Comparison of ENCODE assay signal across 7 mouse cellular contexts in the genomic region with DNA sequence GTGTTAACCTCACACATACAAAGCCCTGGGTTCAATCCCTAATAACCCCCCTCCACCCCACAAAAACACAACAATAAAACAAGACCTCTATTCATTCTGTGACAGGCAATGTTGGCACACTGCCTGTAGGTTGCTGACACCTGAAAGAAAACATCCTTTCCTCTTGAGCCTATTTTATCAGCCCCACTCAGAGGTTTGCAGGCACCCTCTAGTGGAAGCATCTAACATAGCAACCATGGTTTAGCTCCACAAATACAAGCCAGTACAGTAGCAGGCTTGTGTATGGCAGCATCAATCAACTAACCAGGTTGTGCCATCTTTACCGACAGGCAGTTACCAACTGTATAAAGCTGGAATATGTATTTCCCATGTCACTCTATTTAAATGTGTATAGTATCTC. TPM values are rescaled to one million over a fixed set of nuclear protein-coding genes. Genes with fewer than 3 reads are reported as not detected.
DNase-seq lines count a peak whose midpoint lies in the region; ATAC-seq and TF ChIP-seq lines count a peak whose summit lies in the region.

No protein-coding gene starts in this region.

- DNase-seq in liver, embryonic 14.5 days (ENCODE audit: low read depth in 3 of 3, low spot score in 3 of 3), result no peak
- DNase-seq in liver, embryonic 11.5 days (ENCODE audit: low spot score), result no peak
- peak; percentile 48 for DNase-seq in MEL (ENCODE audit: low read depth, low spot score)
- DNase-seq in c-Kit-positive CD71-positive TER-119-negative erythroid progenitor cells, embryonic 14.5 days (ENCODE audit: low read depth), result peak; percentile 20
- DNase-seq in layer of hippocampus, postnatal 14 days (ENCODE audit: low spot score in 2 of 2), result peak; percentile 28 to 55
- DNase-seq in splenic B cell, adult 2 months (ENCODE audit: low read depth, low spot score), result peak; percentile 77

- no peak overlapping the region for H3K4me2 ChIP-seq in liver, embryonic 14.5 days (ENCODE audit: low read depth)
- no peak overlapping the region for H3K4me2 ChIP-seq in liver, embryonic 11.5 days

- H3K4me1 ChIP-seq in liver, embryonic 14.5 days (replicated peaks; ENCODE audit: control insufficient read depth in 2 of 2, insufficient read depth in 2 of 2, low read length in 1 of 2), result no peaks in the 10 kb centered on the region
- H3K4me1 ChIP-seq in liver, embryonic 11.5 days (replicated peaks; ENCODE audit: control insufficient read depth, insufficient read depth, low read length), result no peaks in the 10 kb centered on the region
- no peaks in the 10 kb centered on the region for H3K4me1 ChIP-seq in MEL (ENCODE audit: control insufficient read depth in 1 of 2, insufficient read depth in 2 of 2, low read length in 2 of 2)

- no peak for ATAC-seq in liver, embryonic 14.5 days (ENCODE audit: insufficient read depth)
- ATAC-seq in liver, embryonic 11.5 days (replicated peaks; ENCODE audit: low FRiP score), result no peak
- peak; percentile 71 for ATAC-seq in granulocyte monocyte progenitor cell, adult 5-6 weeks (replicated peaks; ENCODE audit: poor library complexity, severe bottlenecking)

- peak; percentile 43 for TF ChIP-seq RAD21 in MEL (IDR thresholded peaks at IDR 0.05; ENCODE audit: low read depth, low read length)

- H3K9ac ChIP-seq in liver, embryonic 14.5 days (replicated peaks), result no peak overlapping the region
- H3K9ac ChIP-seq in liver, embryonic 11.5 days (ENCODE audit: low read depth, low read length), result no peak overlapping the region
- H3K9ac ChIP-seq in MEL (ENCODE audit: control insufficient read depth, low read depth, low read length, poor library complexity, severe bottlenecking), result no peak overlapping the region

- H3K9me3 ChIP-seq in liver, embryonic 14.5 days (ENCODE audit: control insufficient read depth, low read length), result no peaks in the 10 kb centered on the region
- no peaks in the 10 kb centered on the region for H3K9me3 ChIP-seq in liver, embryonic 11.5 days (ENCODE audit: control insufficient read depth, low read length)
- H3K9me3 ChIP-seq in MEL (replicated peaks; ENCODE audit: insufficient read depth, low read length), result no peaks in the 10 kb centered on the region

- peak; percentile 73 for TF ChIP-seq CTCF in liver, embryonic 14.5 days (IDR thresholded peaks at IDR 0.05; ENCODE audit: low read depth)
- TF ChIP-seq CTCF in MEL (IDR thresholded peaks at IDR 0.05 in 2 of 3, conservative IDR thresholded peaks at IDR 0.05 in 1 of 3; ENCODE audit: control insufficient read depth in 1 of 3, insufficient read depth in 1 of 3, low read depth in 2 of 3, low read length in 3 of 3, poor library complexity in 1 of 3, severe bottlenecking in 1 of 3), result peak; percentile 46 to 76 (median 71)

- H3K36me3 ChIP-seq in liver, embryonic 14.5 days (replicated peaks; ENCODE audit: control insufficient read depth, insufficient read depth, low read depth), result no peaks in the 10 kb centered on the region
- no peaks in the 10 kb centered on the region for H3K36me3 ChIP-seq in liver, embryonic 11.5 days (ENCODE audit: control insufficient read depth, insufficient read depth, low read length)
- H3K36me3 ChIP-seq in MEL (ENCODE audit: control insufficient read depth in 1 of 2, insufficient read depth in 2 of 2, low read length in 2 of 2), result no peaks in the 10 kb centered on the region
- H3K36me3 ChIP-seq in splenic B cell, adult 2 months (ENCODE audit: control insufficient read depth, insufficient read depth, low read length, poor library complexity, severe bottlenecking), result no peaks in the 10 kb centered on the region

- no peak overlapping the region for H3K27ac ChIP-seq in liver, embryonic 14.5 days
- H3K27ac ChIP-seq in liver, embryonic 11.5 days (ENCODE audit: low read depth, low read length), result no peak overlapping the region
- no peak overlapping the region for H3K27ac ChIP-seq in MEL (ENCODE audit: control insufficient read depth, low read depth, low read length)

- no peak overlapping the region for H3K4me3 ChIP-seq in liver, embryonic 14.5 days (ENCODE audit: insufficient read depth in 1 of 2, low read depth in 2 of 2, low read length in 2 of 2)
- no peak overlapping the region for H3K4me3 ChIP-seq in liver, embryonic 11.5 days (ENCODE audit: low read depth, low read length)
- H3K4me3 ChIP-seq in MEL (ENCODE audit: control insufficient read depth in 1 of 2, insufficient read depth in 1 of 2, low read depth in 2 of 2, low read length in 2 of 2), result no peak overlapping the region

- H3K79me2 ChIP-seq in MEL (ENCODE audit: control insufficient read depth, insufficient read depth, low read length, poor library complexity), result no peaks in the 10 kb centered on the region

- no peak for TF ChIP-seq EP300 in liver, embryonic 14.5 days (IDR thresholded peaks at IDR 0.05; ENCODE audit: low read depth)
- no peak for TF ChIP-seq EP300 in MEL (IDR thresholded peaks at IDR 0.05; ENCODE audit: low read depth in 1 of 2, low read length in 2 of 2)

- H3K27me3 ChIP-seq in liver, embryonic 14.5 days (ENCODE audit: control insufficient read depth, insufficient read depth, low read length), result no peaks in the 10 kb centered on the region
- H3K27me3 ChIP-seq in liver, embryonic 11.5 days (replicated peaks; ENCODE audit: control insufficient read depth, insufficient read depth, low read length), result no peaks in the 10 kb centered on the region
- H3K27me3 ChIP-seq in MEL (ENCODE audit: control insufficient read depth in 1 of 2, insufficient read depth in 2 of 2, low read length in 2 of 2), result no peaks in the 10 kb centered on the region; a peak in 1 of 4 replicates
- H3K27me3 ChIP-seq in splenic B cell, adult 2 months (ENCODE audit: control insufficient read depth, insufficient read depth, low read length, poor library complexity, severe bottlenecking), result no peaks in the 10 kb centered on the region

- 52% methylated on average over 1 of the region's 1 CpGs for WGBS in liver, embryonic 14.5 days (ENCODE audit: insufficient replicate concordance)
- 58% methylated on average over 1 of the region's 1 CpGs for WGBS in liver, embryonic 11.5 days

- TF ChIP-seq POLR2A in MEL (IDR thresholded peaks at IDR 0.05; ENCODE audit: control insufficient read depth in 1 of 2, insufficient read depth in 1 of 2, low read depth in 1 of 2, low read length in 2 of 2, poor library complexity in 1 of 2), result no peak

TF ChIP-seq in MEL, 35 proteins besides CTCF, POLR2A, EP300 and RAD21:
- TF ChIP-seq MXI1 (IDR thresholded peaks at IDR 0.05; ENCODE audit: low read depth, low read length) (no peak), SMC3 (IDR thresholded peaks at IDR 0.05; ENCODE audit: low read depth, low read length) (peak; percentile 55)

RNA-seq across cellular contexts. Expression of gene Chp2, which starts 23.0 kb away (rescaled TPM):
- 1.2 and 1.4 TPM in 2 replicates for polyA plus RNA-seq in liver, embryonic 14.5 days (2012; rRNA removed)
- 0.50 and 0.71 TPM in 2 replicates for polyA plus RNA-seq in liver, embryonic 14.5 days (2014; fragmentation: Nextera tagmentation; extraction: Ambion mirVana)
- 0.12 TPM in 1 of 2 replicates, not detected in the other for polyA plus RNA-seq in liver, embryonic 11.5 days (2014; fragmentation: Nextera tagmentation; extraction: Ambion mirVana)
- total RNA-seq in MEL (2012; rRNA removed), result not detected in 2 replicates
- not detected for polyA plus RNA-seq in MEL (2012; ENCODE audit: insufficient read depth in 1 of 2, insufficient read length in 2 of 2, low read depth in 1 of 2, low replicate concordance in 2 of 2, missing spikeins in 1 of 2)
- total RNA-seq in granulocyte monocyte progenitor cell, adult 5-6 weeks (2014; fragmentation: Nextera tagmentation), result 1.7 TPM in 1 of 2 replicates, not detected in the other
- total RNA-seq in granulocyte monocyte progenitor cell, adult 5-6 weeks (2017), result not detected in 2 replicates
- 1 to 10 TPM; 2.4 to 2.7 TPM for total RNA-seq in layer of hippocampus, postnatal 14 days (2021)

RNA-seq across cellular contexts. Expression of gene Prkcb, which starts 46.3 kb away (rescaled TPM):
- 1.6 TPM in 2 replicates for polyA plus RNA-seq in liver, embryonic 14.5 days (2012; rRNA removed)
- 2.3 and 2.4 TPM in 2 replicates for polyA plus RNA-seq in liver, embryonic 14.5 days (2014; fragmentation: Nextera tagmentation; extraction: Ambion mirVana)
- 3.7 and 4.4 TPM in 2 replicates for polyA plus RNA-seq in liver, embryonic 11.5 days (2014; fragmentation: Nextera tagmentation; extraction: Ambion mirVana)
- total RNA-seq in MEL (2012; rRNA removed), result not detected in 2 replicates
- polyA plus RNA-seq in MEL (2012; ENCODE audit: insufficient read depth in 1 of 2, insufficient read length in 2 of 2, low read depth in 1 of 2, low replicate concordance in 2 of 2, missing spikeins in 1 of 2), result not detected
- total RNA-seq in granulocyte monocyte progenitor cell, adult 5-6 weeks (2014; fragmentation: Nextera tagmentation), result 22.6 and 25.8 TPM in 2 replicates
- 21.4 and 27.1 TPM in 2 replicates for total RNA-seq in granulocyte monocyte progenitor cell, adult 5-6 weeks (2017)
- total RNA-seq in layer of hippocampus, postnatal 14 days (2021), result 100 to 1,000 TPM; 701 to 769 TPM

RNA-seq across cellular contexts. Expression of gene Ern2, which starts 56.3 kb away (rescaled TPM):
- 0.01 TPM in 1 of 2 replicates, not detected in the other for polyA plus RNA-seq in liver, embryonic 14.5 days (2012; rRNA removed)
- polyA plus RNA-seq in liver, embryonic 14.5 days (2014; fragmentation: Nextera tagmentation; extraction: Ambion mirVana), result not detected in 2 replicates
- polyA plus RNA-seq in liver, embryonic 11.5 days (2014; fragmentation: Nextera tagmentation; extraction: Ambion mirVana), result not detected in 2 replicates
- not detected in 2 replicates for total RNA-seq in MEL (2012; rRNA removed)
- not detected for polyA plus RNA-seq in MEL (2012; ENCODE audit: insufficient read depth in 1 of 2, insufficient read length in 2 of 2, low read depth in 1 of 2, low replicate concordance in 2 of 2, missing spikeins in 1 of 2)
- total RNA-seq in granulocyte monocyte progenitor cell, adult 5-6 weeks (2014; fragmentation: Nextera tagmentation), result not detected in 2 replicates
- total RNA-seq in granulocyte monocyte progenitor cell, adult 5-6 weeks (2017), result not detected in 2 replicates
- total RNA-seq in layer of hippocampus, postnatal 14 days (2021), result 1 to 10 TPM in 1 of 2 experiments, under 1 TPM in 1; 0.65 to 1.0 TPM

Comparison
In these comparisons a context has a peak if more than half of its experiments do, and no peak if none do; other contexts are left out.
1. DNase-seq: peak in MEL (single experiment), c-Kit-positive CD71-positive TER-119-negative erythroid progenitor cells, embryonic 14.5 days (single experiment), layer of hippocampus, postnatal 14 days (2 of 2) and splenic B cell, adult 2 months (single experiment); none in liver, embryonic 14.5 days (0 of 3) and liver, embryonic 11.5 days (single experiment).
2. RNA of gene Prkcb, which starts 46.3 kb away (total RNA-seq): 701 to 769 TPM in layer of hippocampus, postnatal 14 days; 21.4 to 27.1 TPM in granulocyte monocyte progenitor cell, adult 5-6 weeks and not detected in MEL; every median in the first group is over 10 times any median in the second.